Mouse (Mus musculus) brain, embryonic 14.5 days (tissue): ENCODE measurements around the gene Fam189a2.

ENCODE experiments used
- CTCF ChIP-seq: fragments of 200-500 bp; IDR thresholded peaks from 2 replicates; pipeline ENCODE4 v1.5.1; 2012; ENCODE audit warnings: inconsistent platforms, mild to moderate bottlenecking, moderate library complexity, borderline replicate concordance; ENCODE audit not compliant: insufficient read depth, insufficient read length; ENCODE audit errors: extremely low read depth
- POLR2A ChIP-seq: fragments of 200-500 bp; IDR thresholded peaks from 2 replicates; pipeline ENCODE4 v1.6.1; 2012; ENCODE audit warnings: mild to moderate bottlenecking, inconsistent platforms, borderline replicate concordance; ENCODE audit not compliant: poor library complexity, insufficient read depth, insufficient read length, severe bottlenecking; ENCODE audit errors: extremely low read depth

- no peak for TF ChIP-seq CTCF
- no peak for TF ChIP-seq POLR2A
These were observed 62.0 kb downstream of the Fam189a2 start for GRCm38 (mm10) chr19:23968862-23969225.
